Mouse (Mus musculus) C2C12 (cell line): Measurements from ENCODE around the gene Itpr1. TPM values are rescaled to one million over a fixed set of nuclear protein-coding genes. Genes with fewer than 3 reads are reported as not detected.

Experiments
- H3K27me3 ChIP-seq: one replicate; pipeline ENCODE4 v1.6.1; 2011; ENCODE audit not compliant: control insufficient read depth, insufficient read depth, insufficient read length
- H3K36me3 ChIP-seq: one replicate; pipeline ENCODE4 v1.6.1; 2011; ENCODE audit not compliant: control insufficient read depth, insufficient read depth
- H3K4me3 ChIP-seq: one replicate; pipeline ENCODE4 v1.5.1; 2011; ENCODE audit warnings: mild to moderate bottlenecking, control low read depth; ENCODE audit not compliant: poor library complexity, insufficient read depth, severe bottlenecking
- H3K79me2 ChIP-seq: one replicate; pipeline ENCODE4 v1.6.1; 2011; ENCODE audit not compliant: control insufficient read depth, insufficient read depth
- H3K79me3 ChIP-seq: one replicate; pipeline ENCODE4 v1.6.1; 2011; ENCODE audit warnings: low read depth, control low read depth
- H3ac ChIP-seq: one replicate; pipeline ENCODE3; 2011; ENCODE audit warnings: low read depth; ENCODE audit not compliant: control insufficient read depth, insufficient read length
- CEBPB ChIP-seq: IDR thresholded peaks from one replicate; pipeline ENCODE4 v1.6.1; 2011; ENCODE audit warnings: low read depth, mild to moderate bottlenecking, control low read depth, moderate library complexity
- CTCF ChIP-seq: IDR thresholded peaks from one replicate; pipeline ENCODE4 v1.5.1; 2011; ENCODE audit not compliant: control insufficient read depth, insufficient read depth, insufficient read length
- FOSL1 ChIP-seq: IDR thresholded peaks from one replicate; pipeline ENCODE4 v1.8.0; 2011; ENCODE audit warnings: mild to moderate bottlenecking, low read length; ENCODE audit not compliant: poor library complexity, insufficient read depth, severe bottlenecking
- MAX ChIP-seq: IDR thresholded peaks from one replicate; pipeline ENCODE4 v1.6.1; 2011; ENCODE audit warnings: mild to moderate bottlenecking, control low read depth
- MYOD1 ChIP-seq: IDR thresholded peaks from one replicate; pipeline ENCODE4 v1.6.1; 2011; ENCODE audit warnings: low read depth; ENCODE audit not compliant: control insufficient read depth, insufficient read length
- MYOG ChIP-seq: IDR thresholded peaks from one replicate; pipeline ENCODE4 v1.6.1; 2011; ENCODE audit not compliant: control insufficient read depth, insufficient read length; ENCODE audit errors: extremely low read depth
- USF1 ChIP-seq: IDR thresholded peaks from one replicate; pipeline ENCODE4 v1.6.1; 2011; ENCODE audit warnings: low read depth, mild to moderate bottlenecking, control low read depth, moderate library complexity
- polyA plus RNA-seq: library from polyadenylated mRNA; unstranded; fragments of >200 nt; fragmentation: generic; extraction: Trizol; gene quantifications from one replicate; pipeline ENCODE4 v1.2.1, GENCODE M21; 2012; ENCODE audit warnings: missing spikeins

Itpr1 gene
- polyA plus RNA-seq, 1 experiment: 4.9 TPM

GRCm38 (mm10) chr6:108458182-108458571 lies 245.3 kb downstream of the Itpr1 start:
- Histone ChIP-seq H3K4me3 (no peak overlapping the region), H3ac (no peak overlapping the region), H3K27me3 (no peaks in the 10 kb centered on the region), H3K79me3 (no peaks in the 10 kb centered on the region), H3K79me2 (no peaks in the 10 kb centered on the region), H3K36me3 (no peaks in the 10 kb centered on the region)
- TF ChIP-seq CEBPB: peak; percentile 45
- TF ChIP-seq MAX: no peak
- TF ChIP-seq FOSL1: no peak
- no peak for TF ChIP-seq MYOG
- TF ChIP-seq CTCF: no peak
- TF ChIP-seq USF1: no peak
- peak; percentile 56 for TF ChIP-seq MYOD1

DNA sequence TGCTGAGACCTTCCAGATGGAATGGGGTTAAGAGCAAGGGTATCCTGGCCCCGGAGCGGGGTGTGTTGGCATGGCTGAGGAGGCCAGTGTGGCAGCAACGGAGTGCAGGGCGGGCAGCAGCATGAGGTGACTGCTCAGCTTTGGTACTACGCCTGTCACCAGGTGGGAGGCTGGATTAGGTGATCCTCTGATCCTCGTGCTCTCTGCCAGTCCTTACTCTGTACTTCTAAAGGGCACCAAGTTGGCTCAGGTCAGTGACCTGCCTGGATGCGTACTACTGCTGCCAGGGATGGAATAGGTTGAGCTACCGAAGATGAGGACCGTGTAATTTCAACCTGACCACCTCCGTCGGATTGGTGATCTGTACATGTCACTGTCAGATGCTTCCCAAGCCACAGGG lies 245.9 kb downstream of the Itpr1 start:
- Histone ChIP-seq H3K27me3 (no peaks in the 10 kb centered on the region), H3K79me2 (no peaks in the 10 kb centered on the region), H3ac (no peak overlapping the region), H3K79me3 (no peaks in the 10 kb centered on the region), H3K4me3 (no peak overlapping the region), H3K36me3 (no peaks in the 10 kb centered on the region)
- TF ChIP-seq MAX (no peak), FOSL1 (no peak), MYOG (no peak), USF1 (no peak), MYOD1 (no peak), CTCF (no peak), CEBPB (no peak)

DNA sequence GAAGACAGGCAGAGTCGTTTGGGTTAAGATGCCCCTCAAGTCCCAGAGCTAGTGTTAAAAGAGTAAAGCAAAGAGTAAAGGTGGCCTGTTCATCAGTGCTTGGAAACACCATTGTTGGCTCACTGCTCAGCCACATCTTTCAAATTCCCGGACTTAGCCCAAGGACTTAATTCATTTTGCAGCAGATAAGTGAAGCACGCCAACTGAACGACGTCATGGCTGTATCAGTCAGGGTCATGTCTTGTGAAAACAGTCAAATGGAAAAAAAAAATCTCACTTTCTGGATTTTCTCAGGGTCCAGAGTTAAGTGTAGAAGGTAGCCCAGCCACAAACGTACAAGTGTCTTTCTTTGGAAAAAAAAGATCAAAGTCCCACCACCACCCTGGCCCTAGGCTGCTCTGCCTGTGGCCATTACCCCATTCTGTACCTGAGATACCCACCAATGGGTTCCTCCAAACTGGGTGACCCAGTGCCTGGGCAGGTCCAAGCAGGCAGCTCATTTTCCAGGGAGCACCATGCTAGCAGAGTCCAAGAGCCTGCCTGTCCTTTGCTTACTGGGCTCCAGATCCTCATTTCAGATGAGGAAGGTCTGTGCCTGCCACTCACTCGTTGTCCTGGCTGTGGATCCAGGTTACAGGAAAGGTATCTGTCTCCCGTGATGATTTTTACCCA lies 251.5 kb downstream of the Itpr1 start:
- H3K4me3 ChIP-seq: no peak overlapping the region
- no peaks in the 10 kb centered on the region for H3K79me3 ChIP-seq
- no peaks in the 10 kb centered on the region for H3K36me3 ChIP-seq
- H3K27me3 ChIP-seq: no peaks in the 10 kb centered on the region
- no peaks in the 10 kb centered on the region for H3K79me2 ChIP-seq
- TF ChIP-seq MYOG (no peak), USF1 (no peak), MAX (no peak), CEBPB (no peak), MYOD1 (no peak), FOSL1 (no peak), CTCF (no peak)
- no peak overlapping the region for H3ac ChIP-seq

DNA sequence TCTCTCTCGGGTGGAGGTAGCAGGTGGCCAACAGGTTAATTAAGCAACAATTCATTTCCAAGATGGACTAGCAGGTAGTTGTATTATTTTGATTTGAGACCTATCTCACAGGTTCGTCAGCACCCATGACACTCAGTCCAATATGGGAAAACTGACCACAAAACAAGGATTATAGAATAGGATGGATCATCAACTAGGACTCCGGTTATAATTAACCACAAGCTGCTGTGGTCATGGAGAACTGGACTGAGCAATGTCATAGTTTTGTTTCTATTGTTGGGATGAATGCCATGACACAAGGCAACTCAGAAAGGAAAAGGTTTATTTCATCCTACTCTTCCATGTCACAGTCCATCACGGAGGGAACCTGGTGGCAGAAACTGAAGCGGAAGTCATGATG lies 252.3 kb downstream of the Itpr1 start:
- Histone ChIP-seq H3K27me3 (no peaks in the 10 kb centered on the region), H3K36me3 (no peaks in the 10 kb centered on the region), H3K4me3 (no peak overlapping the region), H3K79me2 (no peaks in the 10 kb centered on the region), H3ac (no peak overlapping the region), H3K79me3 (no peaks in the 10 kb centered on the region)
- TF ChIP-seq CEBPB (no peak), MYOD1 (no peak), MYOG (no peak), FOSL1 (no peak), USF1 (no peak), MAX (no peak), CTCF (no peak)

GRCm38 (mm10) chr6:108466061-108466531 lies 253.2 kb downstream of the Itpr1 start:
- Histone ChIP-seq H3K79me2 (no peaks in the 10 kb centered on the region), H3ac (no peak overlapping the region)
- TF ChIP-seq MYOD1 (no peak), MAX (no peak), FOSL1 (no peak), CEBPB (no peak), CTCF (no peak), USF1 (no peak), MYOG (no peak)

DNA sequence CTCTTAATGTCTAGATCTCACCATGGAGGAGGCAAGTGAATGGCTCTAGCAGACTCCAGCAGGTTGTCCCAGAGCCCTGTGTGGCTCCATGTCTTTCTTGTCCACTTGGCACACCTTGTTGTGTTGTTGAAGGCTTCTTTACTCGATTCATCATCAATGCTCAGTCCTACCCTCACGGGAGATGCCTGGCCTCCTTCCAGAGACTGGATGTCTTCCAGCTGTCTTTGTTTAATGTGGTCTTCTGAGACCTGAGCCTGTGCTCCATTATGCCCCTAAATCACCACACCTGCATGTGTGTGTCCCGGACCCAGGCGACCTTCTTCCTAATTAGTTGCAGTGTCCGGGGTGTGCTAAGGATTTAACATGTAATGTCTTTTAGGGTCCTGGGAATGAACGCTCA lies 254.7 kb downstream of the Itpr1 start:
- Histone ChIP-seq H3ac (no peak overlapping the region), H3K79me2 (no peaks in the 10 kb centered on the region), H3K27me3 (no peaks in the 10 kb centered on the region), H3K36me3 (no peaks in the 10 kb centered on the region), H3K4me3 (no peak overlapping the region), H3K79me3 (no peaks in the 10 kb centered on the region)
- TF ChIP-seq MYOG: no peak
- no peak for TF ChIP-seq MYOD1
- TF ChIP-seq CTCF: no peak
- no peak for TF ChIP-seq USF1

More at GRCm38 (mm10) chr6:108466061-108466531, 253.2 kb downstream of the Itpr1 start:
- no peaks in the 10 kb centered on the region for H3K27me3 ChIP-seq
- H3K4me3 ChIP-seq: no peak overlapping the region
- no peaks in the 10 kb centered on the region for H3K36me3 ChIP-seq
- no peaks in the 10 kb centered on the region for H3K79me3 ChIP-seq
